Mouse (Mus musculus): ENCODE results near the gene Xk.
"Not testable (repeated sequence)": the region's sequence is repeated elsewhere in the genome, so short reads cannot be mapped to it uniquely, and the experiment has no call there.

Xk gene

DNA sequence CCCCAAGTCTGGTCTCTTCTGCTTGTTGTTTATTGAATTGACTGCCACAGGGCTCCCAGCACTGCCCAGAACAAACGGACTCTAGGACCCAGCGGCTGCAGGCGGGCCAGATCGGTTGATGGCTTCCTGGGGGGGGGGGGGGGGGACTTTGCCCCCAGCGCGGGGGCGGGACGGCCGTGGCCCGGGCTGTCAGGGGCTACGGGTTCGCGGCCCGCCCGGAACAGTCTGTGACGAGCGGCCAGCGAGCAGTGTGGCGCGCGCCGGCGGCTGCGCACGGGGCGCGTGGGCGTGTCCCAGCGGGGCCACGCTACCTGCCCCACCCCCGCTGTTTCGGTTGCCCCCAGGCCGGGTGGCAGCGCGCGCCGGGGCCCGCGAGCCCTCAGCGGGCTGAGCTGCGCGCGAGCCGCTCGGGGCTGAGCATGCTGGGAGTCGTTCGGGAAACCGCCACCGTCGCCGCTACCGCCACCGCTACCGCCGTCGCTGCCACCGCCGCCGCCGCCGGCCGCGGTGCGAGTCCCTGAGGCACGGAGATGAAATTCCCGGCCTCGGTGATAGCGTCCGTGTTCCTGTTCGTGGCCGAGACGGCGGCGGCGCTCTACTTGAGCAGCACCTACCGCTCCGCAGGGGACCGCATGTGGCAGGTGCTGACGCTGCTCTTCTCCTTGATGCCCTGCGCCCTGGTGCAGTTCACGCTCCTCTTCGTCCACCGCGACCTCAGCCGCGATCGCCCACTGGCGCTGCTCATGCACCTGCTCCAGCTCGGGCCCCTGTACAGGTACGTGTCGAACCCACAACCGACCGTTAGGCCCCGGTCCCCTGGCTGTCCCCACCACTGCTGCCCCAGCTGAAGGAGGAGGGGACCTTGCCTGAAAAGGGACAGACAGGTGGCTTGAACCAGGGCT, at the start of gene Xk:
Gene Xk (plus strand): TSS at position 297 of the 902 bp plus-strand sequence.
- DNase-seq (ENCODE audit: low read depth, low spot score): peak; percentile 63

DNA sequence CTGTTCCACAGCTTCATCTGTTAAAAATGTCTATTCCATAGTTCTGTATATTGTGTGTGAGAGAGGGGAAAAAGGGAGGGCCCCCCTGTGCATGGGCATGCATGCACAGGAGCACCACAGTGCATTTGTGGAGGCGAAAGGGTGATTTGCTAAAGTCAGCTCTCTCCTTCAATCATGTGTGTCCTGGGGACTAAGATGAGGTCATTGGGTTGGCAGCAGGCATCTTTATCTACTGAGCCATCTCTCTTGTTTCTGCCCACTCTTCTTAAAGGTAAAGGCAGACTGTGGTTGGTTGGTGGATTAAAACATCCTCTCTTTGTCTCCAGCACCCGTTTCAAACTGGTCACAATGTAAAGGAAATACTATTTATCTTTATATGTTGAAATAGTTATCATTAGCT, 45.5 kb upstream of the Xk start:
- DNase-seq (ENCODE audit: low read depth, low spot score): no peak

DNA sequence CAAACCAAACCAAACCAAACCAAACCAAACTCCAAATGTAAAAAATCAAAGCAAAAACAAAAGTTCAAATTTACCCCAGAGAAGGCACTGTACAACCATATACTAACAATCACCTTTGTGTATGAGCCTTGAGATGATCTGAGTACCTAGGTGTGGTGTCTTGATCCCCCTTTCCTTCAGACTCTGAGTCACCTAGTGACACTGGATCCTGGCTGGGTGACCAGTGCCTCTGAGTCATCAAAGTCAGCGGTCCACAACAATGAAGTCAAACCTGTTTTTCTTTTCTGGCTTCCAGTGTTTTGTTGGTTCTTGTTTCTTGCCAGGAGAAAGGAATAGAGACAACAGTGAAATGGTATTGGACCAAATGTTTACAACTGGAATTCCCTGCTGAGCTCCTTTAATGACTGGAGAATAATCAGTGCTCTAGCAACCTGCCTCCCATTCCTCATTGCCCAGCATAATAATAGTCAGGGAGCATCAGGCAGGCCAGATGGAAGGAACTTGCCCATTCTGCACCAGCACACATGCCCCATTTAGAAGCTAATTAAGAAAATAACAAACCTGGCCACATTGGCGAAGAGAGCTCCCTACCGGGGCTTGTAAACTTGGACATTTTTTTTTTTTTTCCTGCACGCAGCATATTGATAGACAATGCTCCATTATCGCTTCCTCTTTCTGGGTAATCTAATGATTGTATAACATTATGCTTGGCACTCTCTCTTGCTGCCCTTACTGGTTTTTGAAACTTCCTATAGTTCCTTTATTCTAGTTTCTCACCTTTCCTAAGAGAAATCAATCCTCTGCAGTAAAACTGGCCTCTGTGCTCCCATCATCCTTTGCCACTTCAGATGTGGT, 31.6 kb upstream of the Xk start:
- no peak for DNase-seq (ENCODE audit: low read depth, low spot score)

DNA sequence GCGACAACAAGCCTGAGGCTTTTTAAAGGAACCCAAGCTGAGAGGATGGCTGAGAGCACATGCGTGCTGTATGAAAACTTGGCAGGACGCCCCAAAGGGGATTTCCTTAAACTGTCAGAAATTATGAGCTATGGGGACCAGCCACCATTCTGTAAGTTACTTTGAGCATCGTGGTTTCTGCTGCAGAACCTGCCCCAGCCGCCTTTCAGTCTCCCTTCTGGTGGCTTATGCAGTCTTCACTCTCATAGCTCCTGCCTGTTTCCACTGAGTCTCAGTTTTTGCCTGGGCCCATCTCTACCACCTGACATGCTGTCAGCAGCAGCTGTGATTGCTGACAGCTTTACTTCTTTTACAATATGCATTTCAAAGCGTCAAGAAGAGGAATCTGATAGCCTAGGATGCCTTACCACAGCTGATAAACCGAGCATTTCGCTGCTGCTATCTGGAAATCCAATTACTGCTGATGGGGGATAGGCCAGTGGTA, 29.1 kb upstream of the Xk start:
- no peak for DNase-seq (ENCODE audit: low read depth, low spot score)

DNA sequence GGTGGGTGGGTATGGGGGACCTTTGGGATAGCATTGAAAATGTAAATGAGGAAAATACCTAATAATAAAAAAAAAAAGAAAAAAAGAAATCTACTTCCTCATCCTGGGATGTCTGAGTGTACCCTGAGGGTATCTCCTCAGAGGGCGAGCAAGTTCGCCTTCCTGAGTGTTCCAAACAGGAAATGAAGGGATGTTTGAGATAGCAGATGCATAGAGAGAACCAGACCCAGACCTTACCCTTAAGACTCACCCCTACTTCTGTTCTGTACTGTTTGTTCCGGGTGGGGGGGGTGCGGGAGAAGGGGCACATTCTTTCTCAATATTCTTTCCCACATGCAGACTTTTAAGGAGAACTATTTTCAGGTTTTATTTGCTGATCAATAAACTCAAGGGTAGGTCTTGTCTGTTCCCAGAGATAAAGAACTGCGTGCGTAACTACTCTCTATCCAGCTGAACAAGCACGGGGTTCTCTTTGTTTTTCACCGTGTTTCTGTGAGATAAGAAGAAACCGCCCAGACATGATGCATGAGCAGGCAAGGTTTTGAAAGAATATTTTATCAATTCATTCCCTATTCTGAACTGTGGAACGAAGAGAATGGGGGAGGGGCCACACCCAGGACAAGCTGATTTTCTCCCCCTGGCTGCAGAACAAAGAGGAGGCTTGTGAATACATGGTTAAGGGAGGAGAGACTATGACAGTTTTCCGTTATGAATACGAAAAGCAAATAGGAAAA, 27.8 kb upstream of the Xk start:
- DNase-seq (ENCODE audit: low read depth, low spot score): no peak

DNA sequence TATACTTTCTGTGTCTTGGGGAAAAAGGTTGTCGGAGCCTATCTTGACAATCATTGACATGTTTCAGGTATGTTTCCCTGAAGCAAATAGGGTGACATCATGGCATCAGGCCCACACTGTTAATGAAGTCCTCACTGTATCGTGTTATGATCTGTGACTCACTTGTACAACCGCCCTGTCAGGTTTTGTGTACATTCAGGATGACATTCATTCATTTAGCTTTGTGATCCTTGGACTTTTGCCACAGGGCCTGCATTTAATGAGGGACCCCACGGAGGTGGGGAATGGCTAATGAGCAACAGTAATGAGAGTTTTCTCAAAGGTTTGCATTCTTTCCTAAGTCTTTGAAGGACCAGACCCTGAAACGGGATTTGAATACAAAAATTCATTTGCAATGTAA, 23.6 kb upstream of the Xk start:
- no peak for DNase-seq (ENCODE audit: low read depth, low spot score)

DNA sequence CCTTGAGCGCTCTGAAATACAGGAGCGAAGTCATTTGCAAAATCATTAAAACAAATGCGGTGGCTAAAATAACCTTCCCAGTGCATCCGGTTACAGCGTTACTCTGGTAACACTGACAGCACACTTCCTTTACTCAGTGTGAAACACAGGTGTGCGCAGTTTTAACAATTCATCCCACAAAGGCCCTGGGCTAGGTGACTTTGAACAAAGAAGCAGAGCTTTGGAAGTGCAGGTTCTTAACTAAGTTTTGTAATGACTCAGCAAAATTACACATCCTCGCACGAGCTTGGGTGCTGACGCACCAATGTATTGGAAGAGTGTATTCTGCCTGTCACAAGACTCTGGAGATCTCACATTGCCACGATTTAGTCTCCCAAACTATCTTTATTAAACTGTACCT, 18.6 kb upstream of the Xk start:
- DNase-seq (ENCODE audit: low read depth, low spot score): peak; percentile 16

DNA sequence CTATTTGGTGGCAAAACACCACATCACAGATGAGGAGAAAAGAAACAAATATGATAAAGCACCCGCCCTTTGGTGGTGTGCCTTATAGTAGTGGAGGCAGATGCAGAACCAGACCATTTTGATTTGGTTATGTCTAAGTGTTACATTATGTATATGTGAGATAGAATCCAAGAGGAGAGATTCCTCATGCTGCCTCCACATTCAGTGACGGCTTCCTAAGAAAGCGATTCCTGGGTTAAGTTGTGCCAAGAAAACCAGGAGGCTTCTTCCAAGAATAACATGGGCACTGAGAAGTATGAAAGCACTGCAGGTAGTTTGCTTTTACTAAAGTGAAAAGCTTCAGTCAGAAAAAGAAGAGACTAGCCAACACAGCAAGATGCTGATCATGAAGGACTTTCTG, 17.7 kb upstream of the Xk start:
- DNase-seq (ENCODE audit: low read depth, low spot score): no peak

DNA sequence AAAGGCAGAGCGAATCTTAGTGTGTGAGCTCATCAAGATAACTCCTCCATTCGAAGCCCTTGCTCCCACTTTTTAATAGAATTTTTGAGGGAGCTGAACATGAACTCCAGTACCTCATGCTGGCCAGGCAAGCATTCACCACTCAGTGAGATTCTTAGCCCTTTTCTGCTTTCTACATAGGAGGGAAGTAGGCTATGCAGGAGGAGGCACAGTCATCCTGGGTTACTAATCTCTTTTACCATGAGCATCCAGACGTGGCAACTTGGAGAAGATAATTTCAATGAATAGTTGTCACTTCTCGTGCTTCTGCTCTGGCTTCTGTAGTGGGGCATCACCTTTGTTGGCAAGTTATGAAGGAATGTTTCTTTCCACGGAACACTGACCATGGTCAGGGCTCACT, 15.8 kb upstream of the Xk start, which contains the start of gene Gm14862:
Gene Gm14862 (minus strand): TSS at position 134 of the 400 bp plus-strand sequence.
- DNase-seq (ENCODE audit: low read depth, low spot score): no peak

DNA sequence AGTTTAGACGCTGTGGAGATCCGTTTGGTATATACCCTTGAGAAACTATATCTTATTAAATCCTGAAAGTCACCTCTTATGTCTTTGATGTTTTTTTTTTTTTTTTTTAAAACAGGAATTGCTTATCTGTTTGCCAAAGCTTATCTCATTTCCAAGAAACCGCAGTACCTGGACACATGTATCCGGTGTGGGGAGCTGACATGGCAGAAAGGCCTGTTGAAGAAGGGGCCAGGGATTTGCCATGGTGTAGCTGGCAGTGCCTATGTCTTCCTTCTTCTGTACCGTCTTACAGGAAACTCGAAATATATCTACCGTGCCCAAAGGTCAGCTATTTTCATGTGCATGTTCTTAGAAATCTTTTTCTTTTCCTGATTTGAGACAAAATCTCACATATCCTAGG, 14.7 kb upstream of the Xk start:
- DNase-seq (ENCODE audit: low read depth, low spot score): no peak

DNA sequence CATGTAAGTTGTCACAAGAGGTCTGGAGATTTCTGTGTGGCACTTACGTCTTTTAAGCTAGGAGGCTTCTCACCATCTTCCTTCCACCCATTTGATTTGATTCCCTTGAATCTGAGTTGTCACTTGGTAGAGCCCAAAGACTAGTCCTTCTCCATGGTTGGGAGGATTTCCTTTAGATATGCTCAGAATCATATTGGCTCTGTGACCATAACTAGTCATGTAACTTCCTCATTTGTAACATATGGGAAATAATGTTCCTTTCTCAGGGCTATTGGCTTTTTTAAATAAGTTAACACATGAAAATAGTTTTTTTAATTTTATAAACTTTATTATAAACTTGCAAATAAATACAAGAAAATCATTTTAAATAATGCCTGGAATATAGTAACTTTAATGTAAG, 13.3 kb upstream of the Xk start:
- no peak for DNase-seq (ENCODE audit: low read depth, low spot score)

DNA sequence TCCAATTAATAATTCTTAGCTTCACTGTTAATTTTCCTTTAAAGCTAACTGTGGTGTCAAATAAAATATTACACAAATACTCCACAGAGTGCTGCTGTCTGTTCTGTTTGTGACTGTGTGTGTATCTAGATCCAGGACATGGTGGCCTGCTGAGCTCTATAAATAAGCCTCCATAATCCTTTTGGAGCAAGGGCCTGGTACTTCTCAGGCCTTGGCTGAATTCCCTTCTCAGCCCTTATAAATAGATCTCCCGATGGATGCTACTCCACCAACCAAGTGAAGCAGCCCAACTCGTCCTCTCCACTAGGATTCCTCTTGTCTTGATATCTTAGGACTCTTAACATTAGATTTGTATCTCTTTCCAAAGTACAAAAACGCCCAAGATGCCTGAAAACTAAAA, 1.4 kb upstream of the Xk start:
- no peak for DNase-seq (ENCODE audit: low read depth, low spot score)

DNA sequence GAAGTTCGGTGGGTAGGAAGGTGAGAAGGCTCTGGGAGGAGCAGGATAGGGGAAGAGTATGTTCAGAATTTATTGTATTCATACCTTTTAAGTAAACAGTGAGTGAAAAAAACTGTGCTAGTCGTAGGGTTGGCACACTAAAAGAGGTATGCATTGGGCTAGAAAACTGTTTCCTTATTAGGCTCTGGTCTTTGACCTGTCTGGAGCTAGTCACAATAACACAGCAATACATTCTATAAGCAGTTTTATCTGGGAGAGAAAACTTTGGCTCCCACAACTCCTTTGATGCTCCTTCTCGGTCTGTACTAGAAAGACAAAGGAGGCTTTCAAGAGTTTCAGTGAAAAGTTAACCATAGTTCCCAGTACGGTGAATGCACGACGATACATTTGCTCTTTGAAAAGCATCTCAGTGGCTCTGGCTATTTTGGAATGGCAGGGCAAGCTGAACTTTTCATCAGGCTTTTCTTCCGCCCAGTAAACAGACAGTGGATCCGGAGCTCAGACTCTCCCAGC, 553 bp upstream of the Xk start:
- DNase-seq (ENCODE audit: low read depth, low spot score): no peak

DNA sequence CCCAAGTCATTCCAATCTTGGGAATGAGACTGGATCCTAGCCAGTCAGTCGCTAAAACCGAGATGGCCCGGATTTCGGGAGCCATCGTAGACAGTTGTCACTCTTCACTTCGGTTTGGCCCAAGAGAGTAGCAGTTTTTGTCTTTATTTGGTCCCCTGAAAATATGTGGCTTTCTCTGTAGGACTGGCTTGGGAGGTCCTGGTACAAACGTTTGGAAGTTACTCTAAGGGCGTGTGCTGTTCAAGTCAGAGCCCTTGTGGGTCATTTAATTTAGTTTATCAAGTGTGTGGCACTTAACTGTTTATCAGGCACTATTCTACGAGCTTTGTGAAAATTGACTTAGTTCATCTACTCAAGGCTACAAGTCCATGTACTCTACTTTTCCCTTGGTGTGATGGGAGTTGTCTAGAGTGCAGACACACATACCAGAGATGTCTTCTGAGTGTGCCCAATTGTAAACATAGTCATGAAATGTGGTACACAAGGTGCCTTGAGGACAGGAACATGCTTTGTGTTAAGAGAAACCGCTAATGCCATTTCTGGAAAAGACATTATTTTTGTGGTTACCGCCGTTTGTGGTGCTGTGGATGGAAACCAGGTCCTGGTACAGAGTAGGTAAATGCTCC, 934 bp downstream of the Xk start:
- no peak for DNase-seq (ENCODE audit: low read depth, low spot score)

DNA sequence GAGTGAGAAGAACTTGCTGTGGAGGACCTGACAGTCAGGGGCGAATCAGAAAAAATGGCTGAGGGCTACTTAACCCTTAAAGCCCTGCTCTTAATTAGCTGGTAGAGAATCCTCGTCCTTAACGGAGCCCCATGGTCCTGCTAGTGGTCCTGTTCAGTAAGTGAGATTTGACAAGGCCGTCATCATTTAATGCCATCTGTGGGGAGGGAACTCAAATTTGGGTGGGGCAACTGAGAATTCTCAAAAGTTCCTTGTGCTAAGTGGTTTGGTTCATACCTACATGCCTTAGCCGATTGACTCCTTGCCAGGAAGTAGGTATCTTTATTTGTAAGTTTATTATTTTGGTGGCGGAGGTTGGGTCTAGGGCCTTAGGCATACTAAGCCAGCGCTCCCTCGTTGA, 1.8 kb downstream of the Xk start:
- DNase-seq (ENCODE audit: low read depth, low spot score): no peak

DNA sequence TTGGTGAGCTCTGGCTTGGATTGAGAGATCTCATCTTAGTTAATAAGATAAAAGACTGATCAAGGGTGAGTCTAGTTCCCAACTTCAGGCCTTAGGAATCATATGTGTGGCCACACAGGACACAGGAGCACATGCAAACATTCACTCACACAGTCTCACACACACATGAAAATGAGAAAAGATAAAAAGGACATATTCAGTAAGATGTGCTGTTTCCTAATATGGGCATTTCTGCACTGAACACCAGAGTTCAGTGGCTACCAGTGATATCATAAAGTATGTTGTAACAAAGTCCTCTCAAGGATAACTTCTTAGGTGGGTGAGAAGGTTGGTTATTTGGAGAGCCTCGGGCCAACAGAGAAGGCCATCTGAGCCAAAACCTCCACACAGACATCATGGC, 10.9 kb downstream of the Xk start, which contains the start of gene H2al1m:
Gene H2al1m (plus strand): TSS at position 301 of the 400 bp plus-strand sequence.
- not testable (repeated sequence) for DNase-seq (ENCODE audit: low read depth, low spot score)

DNA sequence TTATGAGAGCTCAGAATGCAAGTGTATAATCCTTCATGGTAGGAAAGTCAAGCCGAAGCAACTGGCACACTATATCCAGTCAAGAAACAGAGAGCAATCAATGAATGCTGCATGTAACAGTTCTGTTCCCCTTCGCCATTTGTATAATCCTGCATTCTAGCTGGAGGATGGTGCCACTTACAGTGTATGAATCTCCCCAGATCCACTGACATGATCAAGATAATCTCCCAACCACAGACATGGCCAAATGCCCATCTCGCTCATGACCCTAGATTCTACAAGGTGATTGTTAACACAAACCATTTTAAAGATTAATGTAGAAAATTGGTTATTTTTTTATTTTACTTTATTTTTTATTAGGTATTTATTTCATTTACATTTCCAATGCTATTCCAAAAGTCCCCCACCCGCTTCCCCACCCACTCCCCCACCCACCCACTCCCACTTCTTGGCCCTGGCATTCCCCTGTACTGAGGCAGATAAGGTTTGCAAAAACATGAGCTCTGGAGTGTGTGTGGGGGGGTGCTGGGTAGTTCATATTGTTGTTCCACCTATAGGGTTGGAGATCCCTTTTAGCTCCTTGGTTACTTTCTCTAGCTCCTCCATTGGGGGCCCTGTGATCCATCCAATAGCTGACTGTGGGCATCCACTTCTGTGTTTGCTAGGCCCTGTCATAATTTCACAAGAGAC, 20.7 kb downstream of the Xk start:
- not testable (repeated sequence) for DNase-seq (ENCODE audit: low read depth, low spot score)

DNA sequence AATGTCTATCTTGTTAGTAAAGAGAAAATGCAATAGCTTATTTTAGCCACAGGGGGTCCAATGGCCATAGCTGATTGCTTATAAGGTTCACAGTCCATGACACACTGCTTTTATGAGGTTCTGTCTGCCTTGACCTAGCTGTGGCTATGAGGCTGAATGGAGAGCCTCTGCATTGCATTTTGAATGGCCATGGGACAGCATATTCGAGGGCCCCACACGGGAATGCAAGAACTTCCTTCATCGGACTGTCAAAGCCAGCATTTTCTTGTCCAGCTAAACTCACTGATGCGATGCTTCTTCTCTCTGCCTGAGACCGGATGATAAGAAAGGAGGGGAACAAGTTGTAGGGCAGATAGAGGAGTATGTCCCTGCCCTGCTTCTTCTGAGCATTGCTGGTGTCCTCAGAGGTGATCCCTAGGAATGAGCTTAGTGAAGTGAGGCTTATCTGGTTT, 25.9 kb downstream of the Xk start:
- DNase-seq (ENCODE audit: low read depth, low spot score): no peak

DNA sequence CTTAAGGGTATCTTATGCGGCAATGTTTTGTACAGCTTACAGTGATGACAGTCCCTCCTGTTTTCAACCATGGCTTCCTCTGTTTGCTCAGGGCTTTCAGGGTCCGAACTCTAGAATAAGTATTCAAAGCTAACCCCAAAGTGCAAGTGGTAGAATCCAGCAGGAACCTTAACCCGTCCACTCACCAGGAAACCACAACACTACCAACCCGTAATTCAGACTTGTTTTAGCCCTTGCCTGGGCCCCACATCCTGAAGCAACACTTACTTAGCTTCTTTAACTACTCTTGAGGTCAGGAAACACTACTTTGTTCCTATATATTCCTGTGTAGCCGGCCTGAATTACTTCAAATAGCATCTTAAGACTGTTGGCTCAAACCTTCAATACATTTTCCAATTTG, 30.2 kb downstream of the Xk start:
- DNase-seq (ENCODE audit: low read depth, low spot score): no peak

DNA sequence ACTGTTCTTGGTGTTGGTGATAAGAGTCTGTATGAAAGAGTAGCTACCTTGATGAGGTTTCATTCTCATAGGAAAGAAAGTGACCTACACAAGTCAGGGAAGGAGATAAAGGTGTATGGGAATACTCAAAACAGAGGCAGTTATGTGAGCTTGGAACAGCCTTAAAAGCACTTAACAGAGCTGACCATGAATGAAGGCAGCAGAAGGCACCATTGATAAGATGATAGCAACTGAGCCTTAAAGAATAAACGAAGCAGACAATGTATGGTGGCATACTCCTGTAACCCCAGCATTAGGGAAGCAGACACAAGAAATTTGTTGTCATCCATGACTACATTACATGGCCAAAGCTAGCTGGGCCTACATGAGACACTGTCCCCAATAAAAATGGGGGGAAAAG, 30.9 kb downstream of the Xk start:
- no peak for DNase-seq (ENCODE audit: low read depth, low spot score)

Measured in ZHBTc4 (cell line).